Mouse (Mus musculus) lung, embryonic 14.5 days (tissue): ENCODE data around the gene Rap1gap. TPM values are rescaled to one million over a fixed set of nuclear protein-coding genes. Genes with fewer than 3 reads are reported as not detected.

Experiments used
- ATAC-seq: fragments of 200-750 bp; cut with Nextera tagmentation; 2 replicates; pipeline ENCODE4 v1.8.0; 2017; ENCODE audit warnings: mild to moderate bottlenecking, moderate TSS enrichment, moderate library complexity; ENCODE audit not compliant: insufficient read depth
- DNase-seq: peaks from one replicate; pipeline ENCODE4 v3.0.0-alpha.2; 2015
- H3K27ac ChIP-seq: fragments of 300-500 bp; sonication (generic); 2 replicates; pipeline ENCODE4 v1.5.1; 2014; ENCODE audit warnings: low read depth, mild to moderate bottlenecking, moderate library complexity
- H3K27me3 ChIP-seq: fragments of 300-500 bp; sonication (generic); 2 replicates; pipeline ENCODE4 v1.6.1; 2014; ENCODE audit warnings: low read length, control low read depth; ENCODE audit not compliant: insufficient read depth
- H3K36me3 ChIP-seq: fragments of 300-500 bp; sonication (generic); 2 replicates; pipeline ENCODE4 v1.6.1; 2014; ENCODE audit warnings: control low read depth; ENCODE audit not compliant: insufficient read depth
- H3K4me1 ChIP-seq: fragments of 300-500 bp; sonication (generic); 2 replicates; pipeline ENCODE4 v1.6.1; 2014; ENCODE audit warnings: antibody characterized with exemption, control low read depth; ENCODE audit not compliant: insufficient read depth
- H3K4me2 ChIP-seq: fragments of 300-500 bp; sonication (generic); 2 replicates; pipeline ENCODE4 v1.6.1; 2014; ENCODE audit warnings: mild to moderate bottlenecking
- H3K4me3 ChIP-seq: fragments of 300-500 bp; sonication (generic); 2 replicates; pipeline ENCODE4 v1.5.1; 2014; ENCODE audit warnings: low read depth, low read length
- H3K9ac ChIP-seq: fragments of 300-500 bp; sonication (generic); 2 replicates; pipeline ENCODE4 v1.6.1; 2014
- H3K9me3 ChIP-seq: fragments of 300-500 bp; sonication (generic); 2 replicates; pipeline ENCODE4 v1.6.1; 2016; ENCODE audit warnings: low read depth, low read length, control low read depth
- CTCF ChIP-seq: IDR thresholded peaks from 2 replicates; pipeline ENCODE4 v1.5.1; 2016; ENCODE audit warnings: antibody characterized with exemption, low read depth
- WGBS: fragments of 180-500 bp; shearing (Covaris S2); extraction: QIAGEN DNeasy Blood & Tissue Kit; methylation state at CpG from one replicate; pipeline ENCODE4 v1.1.7; 2014; 5-methylcytosine and 5-hydroxymethylcytosine counted together
- polyA plus RNA-seq: library from polyadenylated mRNA; unstranded; fragments of >200 nt; fragmentation: Nextera tagmentation; extraction: Ambion mirVana; gene quantifications from 2 replicates; pipeline ENCODE4 v1.2.1, GENCODE M21; 2014

Gene Rap1gap
- polyA plus RNA-seq, 1 experiment from 2014 or later, result 8.4 TPM

- no peaks in the 10 kb centered on the region for H3K27me3 ChIP-seq
- H3K36me3 ChIP-seq, result no peaks in the 10 kb centered on the region
- ATAC-seq (no peak), DNase-seq (no peak)
- H3K4me3 ChIP-seq, result no peak overlapping the region
- no peak for TF ChIP-seq CTCF
- WGBS, result 71% methylated on average over 2 of the region's 2 CpGs
- no peaks in the 10 kb centered on the region for H3K4me1 ChIP-seq
- H3K4me2 ChIP-seq, result no peak overlapping the region
- H3K27ac ChIP-seq, result no peak overlapping the region
- no peaks in the 10 kb centered on the region for H3K9me3 ChIP-seq
- no peak overlapping the region for H3K9ac ChIP-seq
Observed at GRCm38 (mm10) chr4:137754446-137754845, 89.9 kb downstream of the Rap1gap start.

GRCm38 (mm10) chr4:137762886-137763285 lies 98.4 kb downstream of the Rap1gap start:
- TF ChIP-seq CTCF, result no peak
- H3K9me3 ChIP-seq, result no peaks in the 10 kb centered on the region
- ATAC-seq (no peak), DNase-seq (no peak)
- 78% methylated on average over 9 of the region's 9 CpGs for WGBS
- no peak overlapping the region for H3K27ac ChIP-seq
- no peak overlapping the region for H3K4me2 ChIP-seq
- no peaks in the 10 kb centered on the region for H3K36me3 ChIP-seq
- H3K4me1 ChIP-seq, result no peaks in the 10 kb centered on the region
- no peaks in the 10 kb centered on the region for H3K27me3 ChIP-seq
- H3K4me3 ChIP-seq, result no peak overlapping the region
- H3K9ac ChIP-seq, result no peak overlapping the region

- Histone ChIP-seq H3K27me3 (no peaks in the 10 kb centered on the region), H3K4me3 (no peak overlapping the region), H3K9me3 (no peaks in the 10 kb centered on the region), H3K4me1 (no peaks in the 10 kb centered on the region), H3K36me3 (no peaks in the 10 kb centered on the region), H3K27ac (no peak overlapping the region), H3K4me2 (no peak overlapping the region), H3K9ac (no peak overlapping the region)
- DNase-seq (no peak), ATAC-seq (no peak)
- no peak for TF ChIP-seq CTCF
- 49% methylated on average over 8 of the region's 8 CpGs for WGBS
Observed at GRCm38 (mm10) chr4:137763920-137764495, 99.5 kb downstream of the Rap1gap start.

GRCm38 (mm10) chr4:137764621-137765020 lies 100.1 kb downstream of the Rap1gap start:
- Histone ChIP-seq H3K9ac (no peak overlapping the region), H3K4me1 (no peaks in the 10 kb centered on the region), H3K27me3 (no peaks in the 10 kb centered on the region), H3K4me3 (no peak overlapping the region), H3K27ac (no peak overlapping the region), H3K4me2 (no peak overlapping the region), H3K36me3 (no peaks in the 10 kb centered on the region), H3K9me3 (no peaks in the 10 kb centered on the region)
- no peak for TF ChIP-seq CTCF
- 73% methylated on average over 3 of the region's 3 CpGs for WGBS
- DNase-seq (no peak), ATAC-seq (no peak)

GRCm38 (mm10) chr4:137765554-137765971 lies 101.0 kb downstream of the Rap1gap start:
- 42% methylated on average over 7 of the region's 7 CpGs for WGBS
- H3K9me3 ChIP-seq, result no peaks in the 10 kb centered on the region
- no peak overlapping the region for H3K4me3 ChIP-seq
- no peak for TF ChIP-seq CTCF
- H3K4me1 ChIP-seq, result no peaks in the 10 kb centered on the region
- H3K9ac ChIP-seq, result no peak overlapping the region
- H3K4me2 ChIP-seq, result no peak overlapping the region
- no peaks in the 10 kb centered on the region for H3K27me3 ChIP-seq
- no peak; the same call in 1 of the 2 replicates for ATAC-seq
- H3K27ac ChIP-seq, result no peak overlapping the region
- H3K36me3 ChIP-seq, result no peaks in the 10 kb centered on the region
- peak; percentile 41 for DNase-seq

- ATAC-seq, result no peak
- Histone ChIP-seq H3K9ac (no peak overlapping the region), H3K4me2 (no peak overlapping the region), H3K9me3 (no peaks in the 10 kb centered on the region), H3K4me3 (no peak overlapping the region), H3K27me3 (no peaks in the 10 kb centered on the region), H3K27ac (no peak overlapping the region), H3K4me1 (no peaks in the 10 kb centered on the region), H3K36me3 (no peaks in the 10 kb centered on the region)
- WGBS, result 32% methylated on average over 5 of the region's 5 CpGs
- no peak for TF ChIP-seq CTCF
- DNase-seq, result no peak
Observed at GRCm38 (mm10) chr4:137766365-137766764, 101.8 kb downstream of the Rap1gap start.

- WGBS, result 85% methylated on average over 5 of the region's 5 CpGs
- Histone ChIP-seq H3K27ac (no peak overlapping the region), H3K9me3 (no peaks in the 10 kb centered on the region), H3K4me1 (no peaks in the 10 kb centered on the region), H3K4me2 (no peak overlapping the region), H3K4me3 (no peak overlapping the region), H3K9ac (no peak overlapping the region), H3K27me3 (no peaks in the 10 kb centered on the region), H3K36me3 (no peaks in the 10 kb centered on the region)
- no peak for TF ChIP-seq CTCF
- DNase-seq, result no peak
- no peak for ATAC-seq
Observed at GRCm38 (mm10) chr4:137768381-137768780, 103.9 kb downstream of the Rap1gap start.
